Mouse (Mus musculus): ENCODE measurements at regions not wholly inside any gene's neighbourhood (a gene's known extent, or its start where the extent isn't known, plus 50 kb on each side); places are given as distances from the start of the nearest gene placed in this dataset.
A peak's percentile ranks its signal among the peaks of the same experiment; 100 is the strongest.
"Not testable (repeated sequence)": the region's sequence is repeated elsewhere in the genome, so short reads cannot be mapped to it uniquely, and the experiment has no call there.

DNA sequence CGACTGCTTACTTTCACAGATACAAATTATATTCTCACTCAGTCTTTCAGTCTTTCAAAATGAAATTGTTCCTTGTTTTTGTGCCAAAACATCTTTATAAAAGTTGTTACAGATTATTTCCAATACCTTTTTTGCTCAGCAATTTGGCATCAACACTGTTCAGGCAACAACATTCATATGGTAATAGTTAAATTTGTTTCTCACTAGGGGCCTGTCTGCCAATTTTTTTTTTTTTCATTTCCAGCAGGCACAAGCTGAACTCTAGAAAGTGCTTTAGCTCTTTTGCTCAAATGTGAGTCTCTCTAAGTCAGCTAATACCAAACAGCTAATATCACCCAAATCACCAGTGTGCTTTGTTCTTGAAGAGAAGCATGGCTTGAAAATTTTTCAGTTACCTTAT is 199.4 kb downstream of the Antxr2 start:
- no peak for DNase-seq (ENCODE audit: low read depth, low spot score)

DNA sequence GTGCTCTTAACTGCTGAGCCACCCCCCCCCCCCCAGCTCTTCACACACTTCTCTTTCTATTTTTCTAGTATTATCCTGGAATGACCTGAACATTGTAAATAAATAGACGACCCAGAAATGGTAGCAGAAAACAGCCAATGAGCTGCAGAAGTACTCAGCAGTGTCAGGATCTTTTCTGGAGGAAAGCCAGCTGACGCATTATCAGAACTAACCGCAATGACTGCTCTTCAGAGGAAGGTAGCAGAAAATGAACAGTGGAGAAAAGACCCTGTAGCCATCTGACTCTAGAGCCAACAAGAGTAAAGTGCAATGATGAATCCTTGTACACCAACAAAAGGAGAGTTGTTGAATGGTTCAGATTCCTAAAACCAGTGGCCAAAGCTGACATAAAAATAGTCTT is 213.4 kb downstream of the Antxr2 start:
- no peak for DNase-seq (ENCODE audit: low read depth, low spot score)

DNA sequence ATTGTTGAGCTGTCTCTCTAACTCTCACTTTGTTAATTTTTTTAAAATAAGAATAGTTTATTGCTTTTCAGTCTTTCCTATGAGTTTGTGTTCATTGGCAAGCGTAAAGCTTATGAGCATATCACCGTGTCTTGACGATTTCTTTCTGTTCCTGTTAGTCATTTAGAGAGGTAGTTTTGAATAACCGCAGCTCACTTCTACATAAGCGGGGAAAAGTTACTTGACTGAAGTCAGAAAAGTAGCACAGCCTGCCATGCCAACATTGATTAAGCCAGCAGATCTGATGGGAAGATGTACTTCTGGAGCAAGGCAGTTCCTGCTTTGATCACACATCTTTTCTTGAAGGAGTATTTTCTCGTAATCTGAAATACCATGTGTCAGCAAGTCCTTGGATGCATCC is 215.5 kb downstream of the Antxr2 start:
- no peak for DNase-seq (ENCODE audit: low read depth, low spot score)

DNA sequence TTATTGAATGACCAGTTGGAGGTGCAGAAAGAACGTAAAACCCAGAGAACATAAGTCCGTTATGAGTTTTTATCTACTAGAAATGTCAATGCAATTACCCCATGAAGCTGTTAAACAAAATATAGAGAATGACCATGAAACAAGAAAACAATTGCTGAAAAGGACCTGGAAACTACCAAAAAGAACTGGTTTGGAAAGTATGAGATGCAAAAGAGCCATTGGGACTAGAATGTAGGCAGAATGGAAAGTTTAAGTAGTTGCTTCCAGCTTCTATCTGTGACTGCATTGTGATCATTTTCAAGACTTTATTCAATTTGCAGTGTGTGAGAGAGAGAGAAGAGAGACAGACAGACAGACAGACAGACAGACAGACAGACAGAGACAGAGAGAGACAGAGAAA is 216.1 kb downstream of the Antxr2 start:
- DNase-seq (ENCODE audit: low read depth, low spot score) = no peak

DNA sequence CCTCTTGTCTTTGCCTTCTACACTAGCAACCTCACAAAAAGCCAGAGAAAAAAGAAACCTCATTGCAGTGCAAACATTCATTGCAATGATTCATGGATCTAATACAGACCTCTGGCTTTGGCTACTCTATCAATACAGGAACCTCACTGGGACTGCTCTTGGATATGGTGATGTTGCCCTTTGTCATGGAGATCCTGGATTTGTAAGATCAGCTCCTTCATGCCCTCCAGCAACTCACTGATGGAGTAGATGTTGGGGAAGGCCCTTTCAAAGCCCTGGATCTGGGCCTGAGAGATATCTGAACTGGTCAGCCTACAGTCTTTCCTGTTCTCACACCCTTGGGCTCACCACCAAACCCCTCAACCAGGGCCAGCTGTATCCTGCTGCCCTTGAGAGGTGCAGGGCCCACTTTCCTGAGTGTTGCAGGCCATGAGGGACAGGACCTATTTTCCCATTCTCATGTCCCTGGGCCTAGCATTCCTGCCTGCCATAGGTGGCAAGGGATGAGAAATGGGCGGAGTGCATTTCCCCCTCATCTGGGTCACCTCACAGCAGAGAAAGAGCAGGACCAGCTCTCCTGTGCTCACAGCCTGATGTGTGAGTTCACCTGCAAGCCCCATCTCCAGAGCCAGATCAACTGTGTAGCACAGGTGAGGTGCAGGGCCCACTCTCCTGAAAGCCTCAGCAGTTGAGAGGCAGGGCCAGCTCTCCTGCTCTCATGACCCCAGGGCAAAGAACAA is 218.1 kb downstream of the Antxr2 start:
- no peak for DNase-seq (ENCODE audit: low read depth, low spot score)

DNA sequence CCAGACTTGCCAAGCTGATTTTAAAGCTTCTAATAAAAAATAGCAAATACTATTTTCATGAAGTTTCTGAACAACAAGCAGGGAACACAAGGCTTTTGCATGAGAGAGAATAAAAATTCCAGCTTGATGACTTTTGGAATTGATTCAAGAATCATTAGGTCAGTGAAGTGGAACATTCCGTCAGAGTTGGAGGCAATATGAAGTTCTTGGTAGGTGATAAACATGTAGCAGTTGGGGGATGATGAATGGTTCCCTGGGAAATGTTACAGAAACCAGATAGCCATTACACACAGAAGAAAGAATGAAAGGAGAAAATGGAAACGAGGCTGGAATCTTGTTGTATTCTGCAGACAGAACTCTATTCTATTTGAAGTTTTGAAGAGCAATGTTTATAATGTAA is 221.8 kb downstream of the Antxr2 start:
- DNase-seq (ENCODE audit: low read depth, low spot score) = no peak

DNA sequence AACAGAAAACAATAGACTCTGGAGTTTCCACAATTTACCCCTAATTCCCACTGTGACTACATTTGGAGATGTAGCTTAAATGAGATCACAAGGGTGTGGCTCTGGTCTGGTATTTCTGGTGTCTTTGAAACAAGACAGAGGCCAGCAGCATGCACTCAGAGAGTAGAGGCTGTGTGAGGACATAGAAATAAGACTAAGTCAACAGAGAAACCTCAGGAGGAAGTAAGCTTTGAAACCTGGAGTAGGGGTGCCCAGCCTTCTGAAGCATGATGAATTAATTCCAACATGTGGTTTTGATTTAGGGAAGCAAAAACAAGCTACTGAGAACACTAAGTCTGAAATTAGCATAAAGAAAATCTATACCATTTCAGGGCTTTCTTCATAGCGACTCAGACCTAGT is 223.7 kb downstream of the Antxr2 start:
- no peak for DNase-seq (ENCODE audit: low read depth, low spot score)

DNA sequence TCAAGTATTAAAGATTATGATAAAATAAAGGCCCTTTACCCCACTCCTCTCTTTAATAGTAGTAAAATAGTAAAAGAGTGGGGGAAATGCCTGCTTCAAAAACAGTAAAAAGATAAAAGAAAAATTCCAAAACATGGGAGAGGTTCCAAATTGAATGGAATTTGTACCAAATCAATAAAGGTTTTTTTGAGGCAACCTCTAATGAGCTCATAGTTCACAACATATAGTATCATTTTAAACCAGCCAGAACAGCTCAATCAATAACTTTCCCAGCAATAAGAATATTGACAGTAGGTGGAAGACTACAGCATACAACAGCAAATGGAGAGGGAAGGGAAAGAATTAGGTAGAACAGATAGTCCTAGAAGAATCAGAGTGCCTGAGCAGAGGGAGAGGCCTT is 224.1 kb downstream of the Antxr2 start:
- no peak for DNase-seq (ENCODE audit: low read depth, low spot score)

DNA sequence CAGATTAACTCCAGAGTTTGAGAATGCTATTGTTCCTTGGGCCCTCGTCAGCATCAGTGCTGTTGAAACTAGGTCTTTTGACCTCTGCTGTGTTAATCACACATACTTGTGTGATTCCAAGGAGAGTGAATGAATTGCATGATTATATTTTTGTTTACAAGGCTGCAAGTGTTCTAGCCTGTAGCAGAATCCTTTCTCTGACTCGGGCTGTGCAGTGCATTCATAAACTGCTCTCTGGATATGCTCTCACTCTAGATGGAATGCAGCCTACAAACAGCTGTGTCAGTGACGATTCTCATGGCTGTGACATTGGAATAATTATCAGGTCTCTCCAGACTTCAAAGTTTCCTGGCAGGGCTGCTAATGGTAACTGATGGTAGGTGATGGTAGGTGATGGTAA is 230.8 kb downstream of the Antxr2 start:
- DNase-seq (ENCODE audit: low read depth, low spot score) = no peak

DNA sequence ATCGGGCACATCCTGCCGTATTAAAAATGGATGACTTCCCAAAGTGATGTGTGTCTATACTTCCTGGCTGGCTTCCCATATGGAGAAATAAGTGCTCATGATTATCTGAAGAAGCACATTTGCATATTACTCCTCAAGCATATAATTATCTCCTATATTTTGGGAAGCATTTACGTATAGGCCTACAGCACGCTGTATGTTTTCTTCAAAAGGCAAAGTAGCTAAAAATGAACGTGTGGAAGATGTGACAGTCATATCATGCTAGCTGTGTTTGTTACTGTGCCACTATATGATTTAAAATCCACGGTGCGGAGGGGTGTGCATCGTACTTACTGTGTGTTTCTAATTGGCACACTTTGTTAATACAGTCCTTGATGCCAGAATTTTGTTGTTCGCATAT is 242.7 kb downstream of the Antxr2 start:
- no peak for DNase-seq (ENCODE audit: low read depth, low spot score)

DNA sequence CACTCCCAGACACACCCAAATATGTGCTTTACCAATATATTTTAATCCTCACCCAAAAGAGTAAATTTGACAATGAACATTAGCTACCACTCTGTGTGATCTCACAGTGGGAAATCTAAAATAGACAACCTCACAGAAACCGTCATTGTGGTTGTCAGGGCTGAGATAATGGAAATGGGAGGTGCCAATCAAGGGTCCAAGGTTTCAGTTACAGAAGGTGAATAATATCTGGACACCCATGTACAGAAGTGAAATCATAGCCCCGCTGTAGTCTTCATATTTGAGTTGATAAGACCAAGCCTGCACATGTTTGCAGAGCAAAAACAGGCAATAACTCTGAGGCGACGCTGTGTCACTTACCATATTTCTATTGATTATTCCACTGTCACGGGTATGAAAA is 243.8 kb downstream of the Antxr2 start:
- DNase-seq (ENCODE audit: low read depth, low spot score) = no peak

DNA sequence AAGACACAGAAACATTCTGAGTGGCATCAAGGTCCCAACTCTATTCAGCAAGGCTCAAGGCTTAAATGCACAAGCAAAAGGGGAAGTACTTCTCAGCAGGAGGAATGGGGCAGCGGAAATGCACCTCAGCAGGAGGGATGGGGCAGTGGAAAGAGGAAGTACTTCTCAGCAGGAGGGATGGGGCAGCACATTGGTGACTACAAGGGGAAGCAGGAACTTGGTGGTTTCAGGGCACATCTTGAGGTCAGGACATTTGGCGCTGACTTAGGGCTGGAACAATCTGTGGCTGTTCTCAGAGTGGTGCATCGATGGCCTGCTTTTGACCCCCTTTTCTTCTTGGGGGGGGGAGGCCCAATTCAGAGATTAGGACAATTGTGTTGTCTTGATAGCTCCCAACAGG is 255.7 kb downstream of the Antxr2 start:
- DNase-seq (ENCODE audit: low read depth, low spot score) = not testable (repeated sequence)

DNA sequence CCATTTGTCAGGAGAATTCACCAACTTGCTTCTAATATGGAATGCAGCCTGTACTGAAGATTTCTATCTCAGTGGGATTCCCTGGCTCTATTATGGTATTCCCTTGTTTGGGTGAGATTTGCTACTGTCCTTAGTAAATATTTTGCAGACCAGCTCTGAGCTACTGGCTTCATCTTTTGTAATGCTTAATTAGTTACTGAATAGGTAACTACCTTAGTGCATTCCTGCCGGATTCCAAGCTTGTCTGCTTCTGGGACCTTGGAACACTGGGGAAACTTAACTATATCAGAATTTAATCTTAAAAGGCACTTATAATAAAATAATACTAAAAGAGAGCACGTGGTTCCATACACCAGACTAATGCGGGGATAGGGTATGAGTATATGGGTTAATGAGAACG is 257.4 kb downstream of the Antxr2 start:
- DNase-seq (ENCODE audit: low read depth, low spot score) = not testable (repeated sequence)

DNA sequence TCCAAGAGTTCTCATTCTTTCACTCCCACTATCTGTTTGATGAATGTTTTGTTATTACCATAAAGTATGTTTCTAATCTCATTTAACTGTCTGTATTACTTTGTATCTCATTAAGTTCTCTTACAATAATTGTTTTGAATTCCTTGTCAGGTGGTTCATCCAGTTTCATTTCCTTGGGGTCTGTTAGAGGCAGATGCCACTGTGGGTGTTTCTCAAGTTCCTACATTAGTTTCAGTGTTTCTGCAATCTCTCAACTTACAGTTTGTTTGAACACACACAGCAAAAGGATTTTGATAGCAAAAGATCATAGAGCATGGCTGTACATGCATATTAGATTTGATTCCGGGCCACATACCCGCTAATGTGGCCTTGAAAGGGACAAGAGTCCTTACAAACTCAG is 280.5 kb upstream of the Gk2 start:
- no peak for DNase-seq (ENCODE audit: low read depth, low spot score)

DNA sequence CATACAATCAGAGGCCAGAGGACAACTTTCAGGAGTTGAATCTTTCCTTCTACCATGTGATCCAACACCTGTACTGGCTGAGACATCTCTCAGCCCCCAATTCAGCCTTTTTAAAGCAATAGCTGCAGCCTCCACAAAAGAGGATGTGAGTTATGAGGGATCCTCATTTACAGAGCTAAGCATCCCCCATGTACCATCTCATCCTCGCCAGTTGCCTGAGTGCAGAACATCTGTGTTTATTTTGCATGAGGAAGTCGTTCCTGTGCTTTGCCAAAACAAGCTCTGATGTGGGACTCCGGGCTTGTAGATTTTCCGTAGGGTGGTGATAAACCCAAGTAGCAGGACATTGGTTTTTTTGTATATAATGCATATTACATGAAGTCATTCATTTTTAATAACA is 274.1 kb upstream of the Gk2 start:
- DNase-seq (ENCODE audit: low read depth, low spot score) = no peak

DNA sequence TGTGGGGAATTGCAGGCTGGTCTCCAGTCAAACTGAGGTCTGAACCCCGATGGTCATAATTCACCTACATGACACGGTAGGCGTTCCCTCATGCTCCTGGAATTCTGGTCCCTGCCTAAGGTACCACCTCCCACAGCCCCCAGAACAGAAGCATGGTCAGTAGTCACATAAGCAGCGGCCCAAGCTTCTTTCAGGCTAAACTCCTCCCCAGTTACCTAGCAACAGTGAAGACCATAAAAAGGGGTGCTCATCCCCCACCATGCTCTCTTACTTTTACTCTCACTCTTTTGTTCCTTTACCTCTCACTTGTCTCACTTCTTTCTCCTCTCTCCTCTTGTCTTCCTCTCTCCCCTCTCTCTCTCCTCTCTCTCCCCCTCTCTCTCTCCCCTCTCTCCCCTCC is 262.5 kb upstream of the Gk2 start:
- DNase-seq (ENCODE audit: low read depth, low spot score) = not testable (repeated sequence)

DNA sequence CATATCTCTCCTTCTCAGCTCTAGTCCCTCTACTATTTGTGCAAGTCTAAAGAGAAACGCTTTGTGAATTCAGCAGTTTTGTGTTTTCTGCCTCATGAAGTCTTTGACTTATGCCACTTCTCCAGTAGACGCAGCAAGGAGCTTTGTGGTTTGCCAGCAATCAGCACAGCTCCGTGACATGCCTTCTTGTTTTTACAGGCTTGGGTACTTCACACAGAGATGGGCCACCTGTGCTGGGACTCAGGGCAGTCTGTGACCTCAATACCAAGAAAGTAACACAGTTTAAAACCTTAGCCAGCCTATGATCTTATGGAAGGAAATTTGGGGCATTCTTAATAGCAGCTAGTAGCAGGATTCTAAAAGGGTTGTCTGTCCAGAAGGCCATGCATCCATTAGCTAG is 248.4 kb upstream of the Gk2 start:
- DNase-seq (ENCODE audit: low read depth, low spot score) = no peak

DNA sequence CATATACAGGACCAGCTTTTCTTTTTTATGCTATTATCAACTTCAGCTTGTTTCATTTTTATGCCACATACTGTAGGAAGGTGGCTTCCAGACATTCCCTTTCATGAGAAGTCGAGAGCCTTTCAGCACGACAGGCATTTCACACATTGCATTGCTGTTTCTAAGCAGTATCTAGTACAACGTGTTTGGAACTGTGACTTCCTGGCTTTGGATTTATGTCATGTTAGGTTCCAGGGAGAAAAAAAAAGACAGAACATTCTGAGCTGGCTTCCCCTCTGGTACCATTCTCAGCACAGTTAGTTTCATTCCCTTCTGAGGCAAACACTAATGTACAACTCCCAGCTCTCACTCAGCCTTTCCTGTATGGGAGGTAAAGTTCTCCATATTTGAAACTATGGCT is 243.7 kb upstream of the Gk2 start:
- peak; percentile 53 for DNase-seq (ENCODE audit: low read depth, low spot score)

DNA sequence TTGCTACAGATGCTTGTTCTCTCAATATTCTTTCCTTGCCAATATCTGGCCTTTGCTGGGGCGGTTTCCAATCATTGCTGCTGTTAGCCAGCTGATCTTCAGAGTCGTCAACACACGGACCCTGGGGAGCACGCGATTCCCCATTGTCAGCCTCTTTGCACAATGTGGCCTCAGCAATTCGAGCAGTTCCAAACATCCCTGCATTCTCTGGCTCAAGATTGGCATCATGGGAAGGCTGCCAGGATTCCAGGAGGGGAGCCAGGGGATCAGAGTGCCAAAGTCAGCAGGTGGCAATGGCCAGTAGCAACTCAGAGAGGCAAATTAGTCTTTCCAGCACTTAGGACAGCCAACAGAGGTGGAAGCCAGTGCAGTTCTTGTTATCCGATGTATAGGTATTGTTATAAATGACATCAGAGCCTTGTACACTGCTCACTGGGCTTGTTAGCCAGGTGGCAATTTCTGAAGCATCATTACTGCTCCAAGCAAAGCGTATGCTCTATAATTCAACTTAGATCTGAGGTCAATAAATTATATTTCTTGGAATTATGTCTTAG is 240.8 kb upstream of the Gk2 start:
- DNase-seq (ENCODE audit: low read depth, low spot score) = no peak

DNA sequence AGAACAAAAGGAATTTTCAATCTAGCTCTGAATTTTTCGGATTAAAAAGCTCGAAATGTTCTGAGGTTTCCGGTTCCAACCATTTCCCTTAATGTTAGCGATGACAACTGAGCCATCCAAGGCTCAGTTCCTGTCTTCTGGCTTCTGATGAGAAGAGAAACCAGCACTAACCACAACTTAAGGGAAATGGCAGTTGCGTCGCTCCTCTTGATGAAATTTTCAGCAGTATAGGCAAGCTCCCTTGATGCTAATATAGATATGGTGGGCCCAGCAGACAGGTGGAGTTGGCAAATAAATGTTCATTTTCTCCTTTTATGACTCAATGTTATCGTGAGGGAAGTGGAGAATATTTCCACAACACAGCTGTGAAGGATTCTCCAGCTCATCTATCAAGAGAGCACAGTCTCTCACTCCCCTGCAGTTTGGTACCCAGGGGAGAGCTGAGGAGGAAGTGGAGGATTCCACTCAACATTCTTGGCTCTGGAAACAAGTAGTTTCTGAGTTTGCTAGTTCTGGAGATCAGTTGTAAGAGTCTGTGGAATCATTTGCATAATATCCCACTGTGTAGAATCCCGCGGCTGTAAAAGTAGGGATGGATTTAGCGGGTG is 236.6 kb upstream of the Gk2 start:
- DNase-seq (ENCODE audit: low read depth, low spot score) = peak; percentile 40

DNA sequence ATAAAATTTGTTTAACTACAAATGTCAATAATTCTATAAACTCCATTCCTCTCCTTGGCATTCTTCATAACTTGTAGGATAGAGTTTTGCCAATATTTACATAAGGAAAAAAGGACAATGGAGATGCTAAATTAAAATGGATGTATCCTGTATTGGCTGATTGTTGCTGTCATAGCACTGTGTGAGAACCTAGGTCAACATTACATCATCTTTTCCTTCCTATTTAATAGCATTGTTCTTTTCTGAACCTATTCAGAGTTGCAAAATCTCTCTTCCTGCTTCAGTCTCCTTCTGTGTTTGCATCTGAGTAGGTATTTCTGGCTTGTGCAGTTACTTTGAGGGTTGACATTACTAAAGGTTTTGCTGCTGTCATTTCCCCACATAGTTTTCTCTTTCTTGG is 228.6 kb upstream of the Gk2 start:
- DNase-seq (ENCODE audit: low read depth, low spot score) = no peak

DNA sequence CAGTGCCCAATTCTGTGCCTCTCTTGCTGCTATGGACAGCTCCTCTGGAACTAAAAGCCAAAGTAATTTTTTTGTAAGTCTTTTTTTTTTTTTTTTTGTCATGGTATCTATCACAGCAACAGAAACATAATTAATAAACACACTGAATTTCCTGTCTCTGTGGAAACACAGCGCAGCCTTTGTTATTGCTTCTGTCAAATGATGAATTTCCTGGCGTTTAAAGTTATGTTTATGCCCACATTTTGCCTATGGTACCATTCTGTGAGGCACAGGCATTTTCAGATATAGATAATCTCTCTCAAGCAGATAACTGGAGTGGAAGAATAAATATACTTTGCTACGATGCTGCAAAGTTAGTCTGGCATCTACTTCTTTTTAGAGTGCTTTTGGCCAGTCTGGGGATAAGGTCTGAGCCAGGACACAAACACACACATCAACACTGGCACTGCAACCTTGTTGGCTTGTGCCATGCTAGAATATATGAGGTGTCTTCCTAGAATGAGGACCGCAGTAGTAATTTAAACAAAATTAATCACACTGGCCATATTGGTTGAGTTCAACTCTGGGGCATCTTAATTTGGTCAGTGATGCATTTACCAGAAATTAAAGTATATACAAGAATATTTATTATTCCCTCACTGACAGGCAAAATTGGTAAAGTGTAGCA is 227.9 kb upstream of the Gk2 start:
- no peak for DNase-seq (ENCODE audit: low read depth, low spot score)

DNA sequence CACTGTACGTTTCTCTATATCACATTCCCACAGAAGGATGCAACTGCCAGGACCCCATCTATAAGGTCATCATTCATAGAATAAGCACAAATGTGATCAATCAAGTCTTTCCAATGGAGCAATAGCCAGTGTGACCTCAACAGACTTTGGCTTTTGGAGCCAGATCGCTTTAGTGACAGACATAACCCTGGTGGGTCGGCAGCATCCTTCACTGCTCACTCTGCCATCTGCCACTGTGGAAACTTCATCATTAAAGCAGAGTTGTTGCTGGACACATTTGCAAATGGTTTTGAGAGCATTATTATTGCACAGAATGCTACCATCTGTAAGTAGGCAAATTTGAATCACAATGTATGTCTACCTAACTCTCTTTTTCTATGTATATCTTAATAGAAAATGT is 212.9 kb upstream of the Gk2 start:
- no peak for DNase-seq (ENCODE audit: low read depth, low spot score)

All from telencephalon, adult 2 months (tissue).